Mouse (Mus musculus) testis, postnatal 14 days (tissue): Measurements from ENCODE around the gene Hist1h2af.

Experiments used
- DNase-seq: peaks from one replicate; pipeline ENCODE4 v3.0.0; 2021; ENCODE audit warnings: low spot score

The Hist1h2af gene

GRCm38 (mm10) chr13:23576906-23577639, 43.4 kb downstream of the Hist1h2af start:
- no peak for DNase-seq

- DNase-seq: no peak
These were observed 44.1 kb downstream of the Hist1h2af start for GRCm38 (mm10) chr13:23577835-23578234.

- peak; percentile 95 for DNase-seq
These were observed 47.9 kb downstream of the Hist1h2af start, which contains the start of gene Hist1h4d for GRCm38 (mm10) chr13:23581408-23582218. Hist1h4d (plus strand) TSS chr13:23581598.

- DNase-seq: no peak
These were observed 48.7 kb downstream of the Hist1h2af start for GRCm38 (mm10) chr13:23582219-23583056.

- no peak for DNase-seq
These were observed 49.8 kb downstream of the Hist1h2af start for GRCm38 (mm10) chr13:23583387-23584068.
